Mouse (Mus musculus) heart, embryonic 11.5 days (tissue): ENCODE data around the gene March9. TPM values are rescaled to one million over a fixed set of nuclear protein-coding genes. Genes with fewer than 3 reads are reported as not detected.
A peak's percentile ranks its signal among the peaks of the same experiment; 100 is the strongest.
"Not testable (repeated sequence)": the region's sequence is repeated elsewhere in the genome, so short reads cannot be mapped to it uniquely, and the experiment has no call there.

Experiments used
- ATAC-seq: fragments of 200-750 bp; cut with Nextera tagmentation; replicated peaks from 2 replicates; pipeline ENCODE4 v1.8.0; 2017; ENCODE audit warnings: moderate library complexity; ENCODE audit not compliant: insufficient number of reproducible peaks, low FRiP score, low TSS enrichment
- H3K27ac ChIP-seq: fragments of 300-500 bp; sonication (generic); 2 replicates; pipeline ENCODE4 v1.5.1; 2014; ENCODE audit warnings: mild to moderate bottlenecking, low read depth, low read length
- H3K27me3 ChIP-seq: fragments of 300-500 bp; sonication (generic); 2 replicates; pipeline ENCODE4 v1.6.1; 2014; ENCODE audit warnings: mild to moderate bottlenecking, low read length, mixed read lengths; ENCODE audit not compliant: control insufficient read depth, insufficient read depth
- H3K36me3 ChIP-seq: fragments of 300-500 bp; sonication (generic); 2 replicates; pipeline ENCODE4 v1.6.1; 2014; ENCODE audit warnings: mild to moderate bottlenecking, low read length, moderate library complexity, mixed read lengths; ENCODE audit not compliant: control insufficient read depth, insufficient read depth
- H3K4me1 ChIP-seq: fragments of 300-500 bp; sonication (generic); 2 replicates; pipeline ENCODE4 v1.6.1; 2014; ENCODE audit warnings: low read length; ENCODE audit not compliant: control insufficient read depth, insufficient read depth
- H3K4me2 ChIP-seq: fragments of 300-500 bp; sonication (generic); 2 replicates; pipeline ENCODE4 v1.6.1; 2014; ENCODE audit warnings: mild to moderate bottlenecking, moderate library complexity
- H3K4me3 ChIP-seq: fragments of 300-500 bp; sonication (generic); 2 replicates; pipeline ENCODE4 v1.5.1; 2014; ENCODE audit warnings: low read depth, low read length
- H3K9ac ChIP-seq: fragments of 300-500 bp; sonication (generic); 2 replicates; pipeline ENCODE4 v1.6.1; 2014; ENCODE audit warnings: mild to moderate bottlenecking, low read depth, low read length, moderate library complexity
- H3K9me3 ChIP-seq: fragments of 300-500 bp; sonication (generic); replicated peaks from 2 replicates; pipeline ENCODE4 v1.6.1; 2016; ENCODE audit warnings: low read length; ENCODE audit not compliant: control insufficient read depth
- WGBS: fragments of 180-500 bp; shearing (Covaris S2); extraction: QIAGEN DNeasy Blood & Tissue Kit; methylation state at CpG from one replicate; pipeline ENCODE4 v1.1.7; 2014; ENCODE audit not compliant: insufficient replicate concordance; 5-methylcytosine and 5-hydroxymethylcytosine counted together
- polyA plus RNA-seq: library from polyadenylated mRNA; unstranded; fragments of >200 nt; fragmentation: Nextera tagmentation; extraction: Ambion mirVana; gene quantifications from 2 replicates; pipeline ENCODE4 v1.2.1, GENCODE M21; 2014

March9 gene
- polyA plus RNA-seq, 1 experiment from 2014 or later: 0.21 TPM

DNA sequence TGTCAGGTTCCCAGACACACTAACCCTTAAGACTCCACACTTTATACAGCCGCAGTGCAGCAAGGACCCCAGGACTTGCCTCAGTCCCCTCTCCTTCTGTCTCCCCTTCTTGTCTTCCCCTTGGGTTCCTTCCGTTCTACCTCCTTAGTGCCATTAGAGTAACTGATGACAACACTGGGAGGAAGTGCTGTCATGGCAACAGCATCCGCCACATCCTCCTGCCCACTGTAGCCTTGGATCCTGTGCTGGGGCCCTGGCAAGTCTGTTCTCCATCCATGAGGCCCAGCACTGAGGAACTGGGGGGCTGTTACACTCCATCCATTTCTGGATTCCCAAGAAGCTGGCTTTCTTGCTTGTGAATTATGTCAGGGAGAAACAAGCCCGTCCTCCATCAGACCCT is 16.1 kb upstream of the March9 start:
- Histone ChIP-seq H3K27me3 (peaks cover 57% of the 10 kb centered on the region), H3K4me2 (no peak overlapping the region)

DNA sequence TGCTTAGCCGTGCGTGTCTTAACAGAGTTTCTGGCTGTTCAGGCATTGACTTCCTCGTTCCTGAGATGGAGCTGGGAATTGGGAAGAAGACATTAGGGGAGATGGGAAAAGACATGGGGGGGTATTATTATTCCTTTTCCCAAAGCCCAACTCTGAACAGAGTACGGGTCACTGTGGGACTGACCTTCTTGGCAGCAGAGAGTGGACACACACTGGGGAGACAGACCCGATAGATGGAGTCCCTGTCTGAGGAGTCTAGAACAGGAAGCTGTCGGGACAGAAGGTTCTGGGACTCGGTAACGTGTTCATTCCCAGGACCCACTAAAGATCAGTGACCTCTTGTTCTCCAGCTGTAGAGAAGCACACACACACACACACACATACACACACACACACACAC is 15.7 kb upstream of the March9 start:
- peaks cover 52% of the 10 kb centered on the region for H3K27me3 ChIP-seq
- no peak overlapping the region for H3K4me2 ChIP-seq
- 67% methylated on average over 8 of the region's 8 CpGs for WGBS
- no peaks in the 10 kb centered on the region for H3K36me3 ChIP-seq
- H3K27ac ChIP-seq: no peak overlapping the region
- H3K4me3 ChIP-seq: no peak overlapping the region
- H3K4me1 ChIP-seq: peaks cover 16% of the 10 kb centered on the region
- ATAC-seq: no peak
- no peak overlapping the region for H3K9ac ChIP-seq
- H3K9me3 ChIP-seq: no peaks in the 10 kb centered on the region

More for the DNA sequence above, 16.1 kb upstream of the March9 start:
- Histone ChIP-seq H3K4me3 (no peak overlapping the region), H3K36me3 (no peaks in the 10 kb centered on the region), H3K4me1 (peaks cover 13% of the 10 kb centered on the region), H3K9me3 (no peaks in the 10 kb centered on the region), H3K27ac (no peak overlapping the region), H3K9ac (no peak overlapping the region)
- ATAC-seq: no peak
- WGBS: 30% methylated on average over 4 of the region's 4 CpGs

DNA sequence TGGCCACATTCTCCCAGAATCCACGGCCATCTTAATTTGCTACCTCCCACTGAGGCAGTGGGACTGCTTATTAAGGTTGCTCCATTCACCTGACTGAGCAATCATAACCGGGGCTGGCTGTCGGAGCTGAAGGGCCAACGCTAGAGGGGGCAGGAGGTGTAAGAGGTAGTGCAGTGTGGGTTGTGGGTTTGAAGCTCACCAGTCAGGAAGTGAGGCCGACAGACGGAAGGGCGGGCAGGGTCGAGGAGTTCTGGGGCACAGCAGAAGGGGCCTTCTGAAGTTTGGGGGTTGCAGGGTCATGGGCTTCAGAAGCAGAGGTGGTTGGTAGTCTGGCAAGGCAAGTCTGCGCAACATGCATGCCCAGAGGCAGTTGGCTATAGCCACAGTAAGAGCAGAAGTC is 15.1 kb upstream of the March9 start, which contains the start of gene Agap2:
Gene Agap2, plus strand, starts transcription at position 205 of the 400 bp plus-strand sequence.
- Histone ChIP-seq H3K4me2 (no peak within 1 kb of the TSS), H3K4me1 (peaks cover 16% of the 10 kb centered on the region), H3K9me3 (no peaks in the 10 kb centered on the region), H3K36me3 (no peaks in the 10 kb centered on the region), H3K27ac (no peak within 1 kb of the TSS), H3K9ac (no peak within 1 kb of the TSS), H3K4me3 (no peak within 1 kb of the TSS), H3K27me3 (peaks cover 47% of the 10 kb centered on the region)
- WGBS: 50% methylated on average over 9 of the region's 9 CpGs
- ATAC-seq: no peak

DNA sequence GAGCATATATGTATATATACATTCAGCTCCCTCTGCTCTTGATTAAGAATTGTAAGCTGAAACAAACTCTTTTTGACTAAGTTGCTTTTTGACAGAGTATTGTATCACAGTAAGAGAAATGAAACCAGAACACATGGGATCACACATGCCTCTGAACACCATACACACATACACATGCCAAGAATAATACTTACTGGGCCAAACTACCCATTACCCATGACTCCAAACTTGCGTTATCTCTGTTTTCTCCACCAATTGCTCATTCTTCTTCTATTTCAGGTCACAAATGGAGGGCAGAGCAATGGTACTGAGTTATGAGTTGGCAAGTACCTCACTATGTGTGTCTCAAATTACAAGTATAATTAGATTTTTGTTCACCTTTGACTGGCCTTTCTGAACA is 14.0 kb upstream of the March9 start:
- 93% methylated on average over 1 of the region's 1 CpGs for WGBS
- no peak for ATAC-seq

DNA sequence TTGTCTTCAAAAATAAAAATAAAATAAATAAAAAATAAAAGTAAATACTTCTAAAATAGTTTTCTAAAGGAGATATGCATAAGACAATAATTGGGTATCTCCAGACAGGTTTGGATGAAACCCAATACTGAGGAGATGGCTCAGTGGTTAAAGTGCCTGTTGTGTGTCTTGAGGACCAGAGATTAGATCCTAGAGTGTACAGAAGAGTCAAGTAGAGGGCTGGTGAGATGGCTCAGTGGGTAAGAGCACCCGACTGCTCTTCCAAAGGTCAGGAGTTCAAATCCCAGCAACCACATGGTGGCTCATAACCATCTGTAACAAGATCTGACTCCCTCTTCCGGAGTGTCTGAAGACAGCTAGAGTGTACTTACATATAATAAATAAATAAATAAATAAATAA is 13.0 kb upstream of the March9 start:
- not testable (repeated sequence) for H3K27ac ChIP-seq, H3K4me2 ChIP-seq, H3K4me3 ChIP-seq, H3K36me3 ChIP-seq, ATAC-seq, H3K9ac ChIP-seq, H3K9me3 ChIP-seq
- Histone ChIP-seq H3K4me1 (peaks cover 12% of the 10 kb centered on the region; the same call in 1 of the 2 replicates), H3K27me3 (peaks cover 26% of the 10 kb centered on the region)
- 76% methylated on average over 2 of the region's 2 CpGs for WGBS

More for the DNA sequence above, 14.0 kb upstream of the March9 start:
- H3K9me3 ChIP-seq: no peaks in the 10 kb centered on the region
- H3K36me3 ChIP-seq: no peaks in the 10 kb centered on the region
- no peak overlapping the region for H3K27ac ChIP-seq
- peaks cover 11% of the 10 kb centered on the region; the same call in 1 of the 2 replicates for H3K4me1 ChIP-seq
- no peak overlapping the region for H3K9ac ChIP-seq
- H3K4me2 ChIP-seq: no peak overlapping the region
- no peak overlapping the region for H3K4me3 ChIP-seq
- H3K27me3 ChIP-seq: peaks cover 36% of the 10 kb centered on the region

DNA sequence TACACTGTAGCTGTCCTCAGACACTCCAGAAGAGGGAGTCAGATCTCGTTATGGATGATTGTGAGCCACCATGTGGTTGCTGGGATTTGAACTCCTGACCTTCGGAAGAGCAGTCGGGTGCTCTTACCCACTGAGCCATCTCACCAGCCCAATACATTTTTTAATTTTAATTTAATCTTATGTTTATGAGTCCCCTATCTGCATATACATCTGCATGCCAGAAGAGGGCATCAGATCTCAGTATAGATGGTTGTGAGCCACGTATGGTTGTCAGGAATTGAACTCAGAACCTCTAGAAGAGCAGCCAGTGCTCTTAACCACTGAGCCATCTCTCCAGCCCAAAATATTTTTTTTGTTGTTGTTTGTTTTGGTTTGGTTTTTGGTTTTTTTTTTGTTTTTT is 12.3 kb upstream of the March9 start:
- Histone ChIP-seq H3K4me1 (peaks cover 12% of the 10 kb centered on the region; the same call in 1 of the 2 replicates), H3K27me3 (peaks cover 19% of the 10 kb centered on the region), H3K36me3 (peaks cover 14% of the 10 kb centered on the region)
- 83% methylated on average over 4 of the region's 4 CpGs for WGBS
- not testable (repeated sequence) for H3K4me3 ChIP-seq, H3K9me3 ChIP-seq, H3K9ac ChIP-seq, H3K27ac ChIP-seq, H3K4me2 ChIP-seq, ATAC-seq

DNA sequence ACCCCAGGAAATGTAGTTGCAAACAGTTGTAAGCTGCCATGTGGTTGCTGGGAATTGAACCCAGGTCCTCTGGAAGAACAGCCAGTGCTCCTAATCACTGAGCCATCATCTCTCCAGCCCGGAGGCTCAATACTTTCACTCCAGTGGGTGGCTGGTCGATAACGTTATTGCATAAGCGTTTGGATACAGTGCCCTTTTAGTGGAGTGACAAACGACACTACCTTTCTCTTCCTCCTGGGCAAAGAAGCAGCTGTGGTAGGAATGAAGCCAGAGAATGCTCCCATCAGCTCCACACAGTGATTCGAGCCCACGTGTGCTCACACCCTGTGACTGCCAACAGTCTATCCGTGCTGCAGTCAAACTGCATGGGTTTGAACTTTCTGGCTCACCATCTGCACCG is 11.2 kb upstream of the March9 start:
- peak overlapping the region; percentile 81; the same call in 1 of the 2 replicates for H3K9ac ChIP-seq

DNA sequence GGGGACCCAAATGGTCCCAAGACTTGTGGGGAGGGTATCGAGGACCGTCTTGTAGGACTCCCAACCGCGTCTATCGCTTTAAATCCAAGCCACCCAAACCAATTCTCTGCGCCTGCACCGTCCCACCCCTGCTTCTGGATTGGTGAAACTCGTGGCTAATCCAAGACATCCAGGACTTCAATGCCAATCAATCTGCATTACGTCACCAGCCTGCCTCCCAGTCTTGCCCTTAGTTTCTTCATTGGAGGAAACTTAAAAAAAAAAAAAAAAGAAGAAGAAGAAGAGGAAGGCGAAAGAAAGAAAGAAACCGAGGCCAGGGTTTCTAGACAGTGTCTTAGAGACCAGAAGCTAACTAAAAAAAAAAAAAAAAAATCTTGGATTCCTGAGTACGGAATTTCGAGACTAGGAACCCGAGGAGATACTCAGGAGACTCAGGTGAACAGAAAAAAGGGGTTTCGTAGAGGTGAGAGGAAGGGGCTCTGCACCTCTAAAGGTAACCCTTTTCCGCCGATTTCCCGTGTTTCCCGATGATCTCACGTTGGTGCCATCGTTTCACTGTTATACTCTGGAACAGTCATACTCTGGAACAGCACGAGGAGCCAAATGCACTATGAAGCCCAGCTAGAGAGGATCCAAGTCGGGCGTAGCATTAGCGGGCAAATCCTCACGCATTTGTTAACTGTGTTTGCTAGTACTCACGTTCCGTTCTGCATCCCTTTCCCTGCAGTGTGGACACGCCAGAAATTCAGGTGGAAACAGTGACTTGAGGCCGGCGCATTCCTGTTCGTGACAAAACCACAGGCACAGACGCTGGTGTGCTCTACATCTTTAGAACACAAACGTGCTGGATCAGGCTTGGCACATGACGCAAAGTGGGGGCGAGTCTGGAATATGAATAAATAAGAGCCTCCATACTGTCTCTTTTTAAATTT is 10.5 kb upstream of the March9 start, which contains the start of gene Tspan31:
Gene Tspan31, minus strand, starts transcription at position 75 of the 932 bp plus-strand sequence.
- peaks cover 32% of the 10 kb centered on the region for H3K36me3 ChIP-seq
- H3K4me3 ChIP-seq: peak within 1 kb of the TSS; percentile 72
- peak within 1 kb of the TSS; percentile 74 for H3K27ac ChIP-seq
- peak; percentile 87 for ATAC-seq
- no peaks in the 10 kb centered on the region for H3K9me3 ChIP-seq
- peaks cover 12% of the 10 kb centered on the region; the same call in 1 of the 2 replicates for H3K4me1 ChIP-seq
- 3% methylated on average over 36 of the region's 36 CpGs for WGBS
- peaks cover 5% of the 10 kb centered on the region for H3K27me3 ChIP-seq
- peak within 1 kb of the TSS; percentile 83 for H3K9ac ChIP-seq
- peak within 1 kb of the TSS; percentile 77 for H3K4me2 ChIP-seq

More for the DNA sequence above, 11.2 kb upstream of the March9 start:
- no peak for ATAC-seq
- Histone ChIP-seq H3K4me1 (peaks cover 12% of the 10 kb centered on the region; the same call in 1 of the 2 replicates), H3K27ac (no peak overlapping the region), H3K4me2 (peak overlapping the region; percentile 77), H3K4me3 (peak overlapping the region; percentile 72), H3K9me3 (no peaks in the 10 kb centered on the region), H3K27me3 (peaks cover 11% of the 10 kb centered on the region), H3K36me3 (peaks cover 24% of the 10 kb centered on the region)
- 76% methylated on average over 9 of the region's 9 CpGs for WGBS
